ENCODE assay signal across 20 mouse cellular contexts in genomic region chr7:63995255-63995980, GRCm38 (mm10). TPM values are rescaled to one million over a fixed set of nuclear protein-coding genes. Genes with fewer than 3 reads are reported as not detected.
DNase-seq lines count a peak whose midpoint lies in the region; ATAC-seq and TF ChIP-seq lines count a peak whose summit lies in the region.
"Had no signal": no experiment of that assay in that cellular context is flagged by ENCODE, and none has a peak within 500 bp of the region (broad histone marks: within the 10 kb centered on the region; RNA-seq: fewer than 3 reads in every experiment).

No protein-coding gene starts in this region.

- H3K4me2 ChIP-seq in lung, postnatal 0 days (replicated peaks; ENCODE audit: low read depth, low read length), result no peak overlapping the region
- H3K4me2 ChIP-seq in liver, postnatal 0 days (ENCODE audit: low read depth, low read length), result no peak overlapping the region
- H3K4me2 ChIP-seq: heart, embryonic 12.5 days; hindbrain, embryonic 12.5 days; limb, embryonic 13.5 days; midbrain, embryonic 15.5 days; neural tube, embryonic 12.5 days; stomach, embryonic 15.5 days had no signal

- no peak for DNase-seq in gastrocnemius, adult 2 months
- no peak for DNase-seq in gastrocnemius, adult 18-20 months (ENCODE audit: low spot score)
- DNase-seq in lung, postnatal 0 days (ENCODE audit: low spot score), result no peak
- no peak for DNase-seq in lung, adult 2 months
- peak; percentile 16 for DNase-seq in brain, adult 2 months (ENCODE audit: low read depth, low spot score)
- no peak for DNase-seq in liver, postnatal 0 days
- DNase-seq in left cerebral cortex, adult 11 months (ENCODE audit: low spot score), result no peak
- DNase-seq in left cerebral cortex, postnatal 25 days (ENCODE audit: low spot score in 2 of 2), result no peak
- DNase-seq: cerebellum, postnatal 10 days; gastrocnemius, postnatal 25 days; right cerebral cortex, postnatal 4 days had no signal

- H3K27me3 ChIP-seq in lung, postnatal 0 days (replicated peaks; ENCODE audit: insufficient read depth, low read length), result no peaks in the 10 kb centered on the region
- no peaks in the 10 kb centered on the region for H3K27me3 ChIP-seq in liver, postnatal 0 days (ENCODE audit: insufficient read depth, low read length)
- H3K27me3 ChIP-seq: heart, embryonic 12.5 days; hindbrain, embryonic 12.5 days; limb, embryonic 13.5 days; midbrain, embryonic 15.5 days; neural tube, embryonic 12.5 days; stomach, embryonic 15.5 days had no signal

- no peak overlapping the region for H3K4me3 ChIP-seq in gastrocnemius, adult 2 months
- no peak overlapping the region for H3K4me3 ChIP-seq in lung, postnatal 0 days (ENCODE audit: low read depth, low read length)
- H3K4me3 ChIP-seq in lung, adult 2 months (replicated peaks; ENCODE audit: extremely low read depth, low read depth, low read length), result no peak overlapping the region
- H3K4me3 ChIP-seq in liver, postnatal 0 days (ENCODE audit: low read depth, low read length), result no peak overlapping the region
- H3K4me3 ChIP-seq: erythroblast, embryonic 14.5 days; heart, embryonic 12.5 days; hindbrain, embryonic 12.5 days; limb, embryonic 13.5 days; midbrain, embryonic 15.5 days; neural tube, embryonic 12.5 days; stomach, embryonic 15.5 days had no signal

- no peaks in the 10 kb centered on the region for H3K36me3 ChIP-seq in lung, postnatal 0 days (ENCODE audit: insufficient read depth, low read length)
- H3K36me3 ChIP-seq in liver, postnatal 0 days (replicated peaks; ENCODE audit: insufficient read depth, low read length), result no peaks in the 10 kb centered on the region
- H3K36me3 ChIP-seq: heart, embryonic 12.5 days; hindbrain, embryonic 12.5 days; limb, embryonic 13.5 days; midbrain, embryonic 15.5 days; neural tube, embryonic 12.5 days; stomach, embryonic 15.5 days had no signal

- no peak for TF ChIP-seq EP300 in lung, postnatal 0 days (IDR thresholded peaks at IDR 0.05)
- peak; percentile 64; the same call in 1 of the 2 replicates for TF ChIP-seq EP300 in liver, postnatal 0 days (IDR thresholded peaks at IDR 0.05; ENCODE audit: low read depth)

- no peak overlapping the region for H3K27ac ChIP-seq in gastrocnemius, adult 2 months
- no peak overlapping the region for H3K27ac ChIP-seq in lung, postnatal 0 days (ENCODE audit: low read length)
- peak overlapping the region; percentile 88 for H3K27ac ChIP-seq in liver, postnatal 0 days (ENCODE audit: low read depth)
- H3K27ac ChIP-seq: hindbrain, embryonic 12.5 days; limb, embryonic 13.5 days; macrophage; midbrain, embryonic 15.5 days; neural tube, embryonic 12.5 days; stomach, embryonic 15.5 days had no signal

- no peak for TF ChIP-seq POLR2A in lung, adult 2 months (IDR thresholded peaks at IDR 0.05; ENCODE audit: borderline replicate concordance, extremely low read depth, low read depth, low read length)

- H3K9ac ChIP-seq in lung, postnatal 0 days (replicated peaks; ENCODE audit: low read depth), result no peak overlapping the region
- no peak overlapping the region for H3K9ac ChIP-seq in liver, postnatal 0 days (replicated peaks)
- H3K9ac ChIP-seq: heart, embryonic 12.5 days; hindbrain, embryonic 12.5 days; limb, embryonic 13.5 days; midbrain, embryonic 15.5 days; neural tube, embryonic 12.5 days; stomach, embryonic 15.5 days had no signal

- ATAC-seq in lung, postnatal 0 days, result no peak
- ATAC-seq in liver, postnatal 0 days, result no peak
- ATAC-seq: intestine, embryonic 16.5 days; midbrain, embryonic 15.5 days had no signal

- WGBS in lung, postnatal 0 days, result 83% methylated on average over 3 of the region's 3 CpGs
- 81% methylated on average over 3 of the region's 3 CpGs for WGBS in lung, adult 2 months
- WGBS in liver, postnatal 0 days (ENCODE audit: insufficient replicate concordance), result 77% methylated on average over 3 of the region's 3 CpGs

- H3K9me3 ChIP-seq in lung, postnatal 0 days (ENCODE audit: low read length), result no peaks in the 10 kb centered on the region
- H3K9me3 ChIP-seq in liver, postnatal 0 days (ENCODE audit: low read length), result no peaks in the 10 kb centered on the region
- H3K9me3 ChIP-seq: heart, embryonic 12.5 days; hindbrain, embryonic 12.5 days; limb, embryonic 13.5 days; midbrain, embryonic 15.5 days; neural tube, embryonic 12.5 days; stomach, embryonic 15.5 days had no signal

- peaks cover 15% of the 10 kb centered on the region for H3K4me1 ChIP-seq in lung, postnatal 0 days (ENCODE audit: insufficient read depth, low read depth, low read length)
- peaks cover 11% of the 10 kb centered on the region for H3K4me1 ChIP-seq in lung, adult 2 months (ENCODE audit: control insufficient read depth, insufficient read depth, low read length)
- peaks cover 73% of the 10 kb centered on the region for H3K4me1 ChIP-seq in liver, postnatal 0 days (ENCODE audit: insufficient read depth)
- H3K4me1 ChIP-seq: hindbrain, embryonic 12.5 days; limb, embryonic 13.5 days; midbrain, embryonic 15.5 days; neural tube, embryonic 12.5 days had no signal

- intact Hi-C loops in gastrocnemius, adult 2 months (cut with DNase I), result no loop called here
- intact Hi-C loops in left cerebral cortex, postnatal 25 days (cut with DNase I), result no loop called here

- TF ChIP-seq CTCF in gastrocnemius, adult 2 months (IDR thresholded peaks at IDR 0.05), result peak; percentile 19; the same call in 1 of the 2 replicates
- TF ChIP-seq CTCF in lung, postnatal 0 days (IDR thresholded peaks at IDR 0.05), result peak; percentile 33
- TF ChIP-seq CTCF in lung, adult 2 months (IDR thresholded peaks at IDR 0.05; ENCODE audit: insufficient read depth, low read length), result no peak
- peak; percentile 45 for TF ChIP-seq CTCF in liver, postnatal 0 days (IDR thresholded peaks at IDR 0.05; ENCODE audit: low read depth)

RNA-seq across cellular contexts. Expression of gene Klf13, which starts 56.7 kb away (rescaled TPM):
- 10 to 100 TPM; 56.6 to 59.6 TPM for total RNA-seq in gastrocnemius, adult 2 months (2021)
- total RNA-seq in gastrocnemius, adult 18-20 months (2021), result 10 to 100 TPM; 33.3 to 55.3 TPM
- 78.2 and 89.0 TPM in 2 replicates for polyA plus RNA-seq in lung, postnatal 0 days (2015; fragmentation: Nextera tagmentation; extraction: Ambion mirVana)
- 88.4 and 109 TPM in 2 replicates for polyA plus RNA-seq in lung, adult 2 months (2012; rRNA removed)
- polyA plus RNA-seq in liver, postnatal 0 days (2015; fragmentation: Nextera tagmentation; extraction: Ambion mirVana), result 25.5 and 25.7 TPM in 2 replicates
- 100 to 1,000 TPM; 161 to 167 TPM for total RNA-seq in left cerebral cortex, postnatal 25 days (2021)
